Mouse (Mus musculus): Measurements from ENCODE around the gene Cradd.

DNA sequence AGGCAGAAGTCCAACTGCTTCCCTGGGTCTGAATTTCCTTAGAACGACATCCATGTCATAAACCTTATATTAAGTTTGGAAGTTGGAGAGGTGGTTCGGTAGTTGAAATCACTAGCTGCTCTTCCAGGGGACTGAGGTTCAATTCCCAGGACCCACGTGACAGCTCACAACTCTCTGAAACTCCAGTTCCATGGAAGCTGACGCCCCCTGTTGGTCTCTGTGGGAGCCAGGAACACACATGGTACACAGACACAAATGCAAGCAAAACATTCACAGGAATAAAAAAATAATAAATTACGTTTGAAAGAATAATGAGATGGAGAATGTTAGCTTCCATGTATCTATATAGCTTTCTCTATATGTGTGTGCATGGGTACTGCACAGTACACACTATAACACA lies 16.0 kb downstream of the Cradd start:
- TF ChIP-seq CTCF (conservative IDR thresholded peaks at IDR 0.05; ENCODE audit: low read length) (peak; percentile 57), NANOG (IDR thresholded peaks at IDR 0.05; ENCODE audit: borderline replicate concordance, low read length) (no peak), POU5F1 (IDR thresholded peaks at IDR 0.05; ENCODE audit: borderline replicate concordance, low read length) (no peak)

Data from E14TG2a.4 (cell line).